Mouse (Mus musculus) colon, adult 2 months (tissue): ENCODE results near the gene Bnip1. TPM values are rescaled to one million over a fixed set of nuclear protein-coding genes. Genes with fewer than 3 reads are reported as not detected.

Experiments used
- polyA plus RNA-seq: library from polyadenylated mRNA; depleted of rRNA; stranded (reverse); fragments of >200 nt; gene quantifications from 2 replicates; pipeline ENCODE4 v1.2.3, GENCODE M21; 2012; rRNA removed

Bnip1 gene
- 15.8 and 16.7 TPM in 2 replicates for polyA plus RNA-seq

GRCm38 (mm10) chr17:26780750-26781571 lies at the start of gene Bnip1:
Gene Bnip1 (plus strand): TSS chr17:26781066.

Other genes starting within 250 kb of the Bnip1 start
- 136 and 165 TPM in 2 replicates for gene Ergic1, start 219.6 kb upstream of the Bnip1 start, polyA plus RNA-seq
- 60.7 and 68.1 TPM in 2 replicates for gene Dusp1, start 218.9 kb upstream of the Bnip1 start, polyA plus RNA-seq
- gene Atp6v0e, start 117.8 kb upstream of the Bnip1 start, polyA plus RNA-seq: 129 and 201 TPM in 2 replicates
- gene Crebrf, start 65.4 kb upstream of the Bnip1 start, polyA plus RNA-seq: 1.4 and 1.9 TPM in 2 replicates
- gene Nkx2-5, start 63.9 kb downstream of the Bnip1 start, polyA plus RNA-seq: not detected in 2 replicates
- gene Kifc5b, start 136.0 kb downstream of the Bnip1 start, polyA plus RNA-seq: 5.6 and 6.3 TPM in 2 replicates
- 75.6 and 81.1 TPM in 2 replicates for gene Phf1, start 152.0 kb downstream of the Bnip1 start, polyA plus RNA-seq
- gene Cuta, start 158.5 kb downstream of the Bnip1 start, polyA plus RNA-seq: 182 and 220 TPM in 2 replicates
- 19.1 and 20.7 TPM in 2 replicates for gene Syngap1, start 160.2 kb downstream of the Bnip1 start, polyA plus RNA-seq
- 9.5 and 13.4 TPM in 2 replicates for gene Zbtb9, start 192.1 kb downstream of the Bnip1 start, polyA plus RNA-seq
- 126 and 178 TPM in 2 replicates for gene Bak1, start 247.9 kb downstream of the Bnip1 start, polyA plus RNA-seq